Mouse (Mus musculus): ENCODE measurements around the gene Adgra3. TPM values are rescaled to one million over a fixed set of nuclear protein-coding genes. Genes with fewer than 3 reads are reported as not detected.

The Adgra3 gene
- polyA plus RNA-seq, 1 experiment: not detected

GRCm38 (mm10) chr5:50026148-50026547, 32.7 kb downstream of the Adgra3 start:
- WGBS: 89% methylated on average over 3 of the region's 3 CpGs
- Histone ChIP-seq H3K4me3 (ENCODE audit: insufficient read depth, low read depth, low read length) (no peak overlapping the region), H3K27ac (ENCODE audit: insufficient read depth, low read depth, low read length) (no peak overlapping the region), H3K4me1 (ENCODE audit: control insufficient read depth, insufficient read depth, low read length) (peaks cover 5% of the 10 kb centered on the region)
- TF ChIP-seq POLR2A (IDR thresholded peaks at IDR 0.05; ENCODE audit: insufficient read depth, low read depth, low read length) (no peak), CTCF (IDR thresholded peaks at IDR 0.05; ENCODE audit: insufficient read depth, low read depth, low read length) (no peak)

GRCm38 (mm10) chr5:50024097-50024496, 34.7 kb downstream of the Adgra3 start:
- 88% methylated on average over 6 of the region's 6 CpGs for WGBS
- Histone ChIP-seq H3K4me1 (ENCODE audit: control insufficient read depth, insufficient read depth, low read length) (peaks cover 5% of the 10 kb centered on the region), H3K27ac (ENCODE audit: insufficient read depth, low read depth, low read length) (no peak overlapping the region), H3K4me3 (ENCODE audit: insufficient read depth, low read depth, low read length) (no peak overlapping the region)
- TF ChIP-seq CTCF (IDR thresholded peaks at IDR 0.05; ENCODE audit: insufficient read depth, low read depth, low read length) (no peak), POLR2A (IDR thresholded peaks at IDR 0.05; ENCODE audit: insufficient read depth, low read depth, low read length) (no peak)

- 81% methylated on average over 5 of the region's 5 CpGs for WGBS
- no peak overlapping the region for H3K4me3 ChIP-seq (ENCODE audit: insufficient read depth, low read depth, low read length)
- TF ChIP-seq POLR2A (IDR thresholded peaks at IDR 0.05; ENCODE audit: insufficient read depth, low read depth, low read length) (no peak), CTCF (IDR thresholded peaks at IDR 0.05; ENCODE audit: insufficient read depth, low read depth, low read length) (no peak)
- H3K27ac ChIP-seq (ENCODE audit: insufficient read depth, low read depth, low read length): no peak overlapping the region
- H3K4me1 ChIP-seq (ENCODE audit: control insufficient read depth, insufficient read depth, low read length): peaks cover 2% of the 10 kb centered on the region; the same call in 1 of the 2 replicates
Observed at GRCm38 (mm10) chr5:50015987-50016587, 42.7 kb downstream of the Adgra3 start.

GRCm38 (mm10) chr5:50015147-50015697, 43.6 kb downstream of the Adgra3 start:
- WGBS: 39% methylated on average over 5 of the region's 5 CpGs
- TF ChIP-seq POLR2A (IDR thresholded peaks at IDR 0.05; ENCODE audit: insufficient read depth, low read depth, low read length) (no peak), CTCF (IDR thresholded peaks at IDR 0.05; ENCODE audit: insufficient read depth, low read depth, low read length) (no peak)
- H3K4me3 ChIP-seq (ENCODE audit: insufficient read depth, low read depth, low read length): no peak overlapping the region
- no peak overlapping the region for H3K27ac ChIP-seq (ENCODE audit: insufficient read depth, low read depth, low read length)
- H3K4me1 ChIP-seq (ENCODE audit: control insufficient read depth, insufficient read depth, low read length): peaks cover 2% of the 10 kb centered on the region; the same call in 1 of the 2 replicates

- Histone ChIP-seq H3K27ac (ENCODE audit: insufficient read depth, low read depth, low read length) (peak overlapping the region; percentile 44; the same call in 1 of the 2 replicates), H3K4me3 (ENCODE audit: insufficient read depth, low read depth, low read length) (no peak overlapping the region), H3K4me1 (ENCODE audit: control insufficient read depth, insufficient read depth, low read length) (peaks cover 2% of the 10 kb centered on the region; the same call in 1 of the 2 replicates)
- no peak for TF ChIP-seq POLR2A (IDR thresholded peaks at IDR 0.05; ENCODE audit: insufficient read depth, low read depth, low read length)
- no peak for TF ChIP-seq CTCF (IDR thresholded peaks at IDR 0.05; ENCODE audit: insufficient read depth, low read depth, low read length)
- 58% methylated on average over 7 of the region's 7 CpGs for WGBS
Observed at GRCm38 (mm10) chr5:50014658-50015057, 44.1 kb downstream of the Adgra3 start.

GRCm38 (mm10) chr5:50013965-50014364, 44.8 kb downstream of the Adgra3 start:
- no peak overlapping the region for H3K4me3 ChIP-seq (ENCODE audit: insufficient read depth, low read depth, low read length)
- TF ChIP-seq CTCF (IDR thresholded peaks at IDR 0.05; ENCODE audit: insufficient read depth, low read depth, low read length) (no peak), POLR2A (IDR thresholded peaks at IDR 0.05; ENCODE audit: insufficient read depth, low read depth, low read length) (no peak)
- WGBS: 64% methylated on average over 4 of the region's 4 CpGs
- H3K4me1 ChIP-seq (ENCODE audit: control insufficient read depth, insufficient read depth, low read length): peaks cover 2% of the 10 kb centered on the region; the same call in 1 of the 2 replicates
- H3K27ac ChIP-seq (ENCODE audit: insufficient read depth, low read depth, low read length): no peak overlapping the region

- H3K4me1 ChIP-seq (ENCODE audit: control insufficient read depth, insufficient read depth, low read length): no peaks in the 10 kb centered on the region
- 75% methylated on average over 4 of the region's 4 CpGs for WGBS
- H3K4me3 ChIP-seq (ENCODE audit: insufficient read depth, low read depth, low read length): no peak overlapping the region
- TF ChIP-seq CTCF (IDR thresholded peaks at IDR 0.05; ENCODE audit: insufficient read depth, low read depth, low read length): no peak
- TF ChIP-seq POLR2A (IDR thresholded peaks at IDR 0.05; ENCODE audit: insufficient read depth, low read depth, low read length): no peak
- H3K27ac ChIP-seq (ENCODE audit: insufficient read depth, low read depth, low read length): no peak overlapping the region
Observed at GRCm38 (mm10) chr5:50008841-50009240, 50.0 kb downstream of the Adgra3 start.

GRCm38 (mm10) chr5:50006915-50007658, 51.7 kb downstream of the Adgra3 start:
- TF ChIP-seq POLR2A (IDR thresholded peaks at IDR 0.05; ENCODE audit: insufficient read depth, low read depth, low read length): no peak
- TF ChIP-seq CTCF (IDR thresholded peaks at IDR 0.05; ENCODE audit: insufficient read depth, low read depth, low read length): no peak
- no peak overlapping the region for H3K4me3 ChIP-seq (ENCODE audit: insufficient read depth, low read depth, low read length)
- H3K27ac ChIP-seq (ENCODE audit: insufficient read depth, low read depth, low read length): no peak overlapping the region
- H3K4me1 ChIP-seq (ENCODE audit: control insufficient read depth, insufficient read depth, low read length): no peaks in the 10 kb centered on the region
- 85% methylated on average over 9 of the region's 9 CpGs for WGBS

GRCm38 (mm10) chr5:50002269-50002668, 56.5 kb downstream of the Adgra3 start:
- WGBS: 92% methylated on average over 6 of the region's 6 CpGs
- TF ChIP-seq POLR2A (IDR thresholded peaks at IDR 0.05; ENCODE audit: insufficient read depth, low read depth, low read length) (no peak), CTCF (IDR thresholded peaks at IDR 0.05; ENCODE audit: insufficient read depth, low read depth, low read length) (no peak)
- Histone ChIP-seq H3K4me3 (ENCODE audit: insufficient read depth, low read depth, low read length) (no peak overlapping the region), H3K27ac (ENCODE audit: insufficient read depth, low read depth, low read length) (no peak overlapping the region), H3K4me1 (ENCODE audit: control insufficient read depth, insufficient read depth, low read length) (peaks cover 12% of the 10 kb centered on the region)
